Mouse (Mus musculus) Patski (cell line): Measurements from ENCODE around the gene Ufc1. TPM values are rescaled to one million over a fixed set of nuclear protein-coding genes. Genes with fewer than 3 reads are reported as not detected.

Source experiments
- ATAC-seq: fragments of 100-300 bp; one replicate; pipeline ENCODE4 v1.8.0; 2021
- CTCF ChIA-PET: fragments of 350-600 bp; sonication (Branson Sonifier 250); formaldehyde crosslinking; loops from one replicate; lab custom pipeline; 2022; ENCODE audit warnings: inconsistent platforms; lab: Charles Lee
- POLR2A ChIA-PET: fragments of 350-600 bp; sonication (Branson Sonifier 250); formaldehyde crosslinking; loops from one replicate; lab custom pipeline; 2022; ENCODE audit warnings: antibody characterized with exemption, inconsistent platforms; lab: Charles Lee
- DNase-seq: peaks from one replicate; pipeline ENCODE4 v3.0.0-alpha.2; 2011; ENCODE audit warnings: low read depth, low spot score
- H3K27me3 ChIP-seq: fragments of 371-371 bp; one replicate; pipeline ENCODE4 v1.5.1; 2021
- CTCF ChIP-seq: fragments of 100-300 bp; IDR thresholded peaks from one replicate; pipeline ENCODE4 v1.5.1; 2021
- in situ Hi-C: fragments of 300-500 bp; cut with MboI; formaldehyde crosslinking; loops from 3 replicates; pipeline ENCODE4 v1.11.1; 2018; ENCODE audit warnings: low pct_unique_long_range_greater_than_20kb, mixed read lengths
- polyA plus RNA-seq: library from polyadenylated mRNA; unstranded; gene quantifications from one replicate; pipeline ENCODE4 v1.2.3, GENCODE M21; 2021

Ufc1 gene
- polyA plus RNA-seq, 1 experiment from 2014 or later: 117 TPM

GRCm38 (mm10) chr1:171293351-171293750 is 1.5 kb downstream of the Ufc1 start:
- in situ Hi-C loops: no loop called here
- ChIA-PET CTCF (interaction anchor here (0.9 to 2.3 kb wide), 4 partner anchors 12 to 398 kb away, joined by 3 to 5 read pairs (median 4); partner anchors contain the start of genes B4galt3 and Ppox), POLR2A (interaction anchor here (1.2 kb wide), 1 partner anchor 15 kb away, joined by 4 read pairs; no protein-coding TSS in a partner anchor)
- DNase-seq: no peak
- no peak for TF ChIP-seq CTCF
- no peaks in the 10 kb centered on the region for H3K27me3 ChIP-seq
- no peak for ATAC-seq

- CTCF ChIA-PET: interaction anchor here (1.1 to 1.2 kb wide), 2 partner anchors 66 to 71 kb away, joined by 3 read pairs; partner anchors contain the start of gene Tomm40l
- ATAC-seq: no peak
- TF ChIP-seq CTCF: no peak
- no peaks in the 10 kb centered on the region for H3K27me3 ChIP-seq
- in situ Hi-C loops: no loop called here
- POLR2A ChIA-PET: interaction anchor here (1.1 to 2.5 kb wide), 2 partner anchors 17 to 61 kb away, joined by 3 to 13 read pairs; no protein-coding TSS in a partner anchor
- no peak for DNase-seq
Observed at GRCm38 (mm10) chr1:171288328-171288727, 6.5 kb downstream of the Ufc1 start.

GRCm38 (mm10) chr1:171287136-171288081 is 7.4 kb downstream of the Ufc1 start, which contains the start of gene Usp21:
Usp21 (minus strand) TSS chr1:171287991.
- ATAC-seq (peak; percentile 87), DNase-seq (peak; percentile 59)
- no peaks in the 10 kb centered on the region for H3K27me3 ChIP-seq
- CTCF ChIA-PET: no interaction called here
- POLR2A ChIA-PET: interaction anchor here (1.1 to 2.5 kb wide), 3 partner anchors 10 to 60 kb away, joined by 3 to 13 read pairs (median 8); no protein-coding TSS in a partner anchor
- in situ Hi-C loops: no loop called here
- no peak for TF ChIP-seq CTCF

- ChIA-PET CTCF (no interaction called here), POLR2A (interaction anchor here (2.2 to 2.5 kb wide), 2 partner anchors 9 to 15 kb away, joined by 8 to 13 read pairs; no protein-coding TSS in a partner anchor)
- DNase-seq: no peak
- ATAC-seq: no peak
- H3K27me3 ChIP-seq: no peaks in the 10 kb centered on the region
- TF ChIP-seq CTCF: no peak
- in situ Hi-C loops: no loop called here
Observed at GRCm38 (mm10) chr1:171286517-171286916, 8.3 kb downstream of the Ufc1 start.

GRCm38 (mm10) chr1:171285096-171285892 is 9.5 kb downstream of the Ufc1 start:
- ChIA-PET POLR2A (interaction anchor here (2.2 kb wide), 1 partner anchor 8 kb away, joined by 8 read pairs; no protein-coding TSS in a partner anchor), CTCF (interaction anchor here (0.8 kb wide), 1 partner anchor 174 kb away, joined by 3 read pairs; no protein-coding TSS in a partner anchor)
- H3K27me3 ChIP-seq: no peaks in the 10 kb centered on the region
- DNase-seq (no peak), ATAC-seq (no peak)
- TF ChIP-seq CTCF: no peak
- in situ Hi-C loops: no loop called here

GRCm38 (mm10) chr1:171284491-171284890 is 10.3 kb downstream of the Ufc1 start:
- TF ChIP-seq CTCF: no peak
- no peak for ATAC-seq
- in situ Hi-C loops: no loop called here

GRCm38 (mm10) chr1:171283188-171284160 is 11.3 kb downstream of the Ufc1 start:
- POLR2A ChIA-PET: interaction anchor here (0.6 to 0.9 kb wide), 2 partner anchors 51 to 70 kb away, joined by 3 read pairs; partner anchors contain the start of gene Nr1i3
- TF ChIP-seq CTCF: no peak
- in situ Hi-C loops: no loop called here
- no peak for DNase-seq
- ATAC-seq: no peak
- H3K27me3 ChIP-seq: no peaks in the 10 kb centered on the region
- CTCF ChIA-PET: no interaction called here

More at GRCm38 (mm10) chr1:171284491-171284890, 10.3 kb downstream of the Ufc1 start:
- DNase-seq: no peak
- H3K27me3 ChIP-seq: no peaks in the 10 kb centered on the region
- ChIA-PET CTCF (interaction anchor here (0.8 kb wide), 1 partner anchor 173 kb away, joined by 3 read pairs; no protein-coding TSS in a partner anchor), POLR2A (no interaction called here)

GRCm38 (mm10) chr1:171282086-171282805 is 12.6 kb downstream of the Ufc1 start:
- TF ChIP-seq CTCF: no peak
- no peak for ATAC-seq
- CTCF ChIA-PET: interaction anchor here (0.7 to 2.2 kb wide), 10 partner anchors 8 to 171 kb away, joined by 3 to 17 read pairs (median 4); partner anchors contain the start of genes B4galt3 and Ndufs2
- in situ Hi-C loops: no loop called here
- no peak for DNase-seq
- no peaks in the 10 kb centered on the region for H3K27me3 ChIP-seq
- POLR2A ChIA-PET: no interaction called here
